ENCODE assay signal across 16 mouse cellular contexts in genomic region chr13:49192156-49192855, GRCm38 (mm10). TPM values are rescaled to one million over a fixed set of nuclear protein-coding genes. Genes with fewer than 3 reads are reported as not detected.
DNase-seq lines count a peak whose midpoint lies in the region; ATAC-seq and TF ChIP-seq lines count a peak whose summit lies in the region.
"Had no signal": no experiment of that assay in that cellular context is flagged by ENCODE, and none has a peak within 500 bp of the region (broad histone marks: within the 10 kb centered on the region; RNA-seq: fewer than 3 reads in every experiment).

No protein-coding gene starts in this region.

- no peak overlapping the region; the same call in 1 of the 2 replicates for H3K9ac ChIP-seq in hindbrain, embryonic 14.5 days
- no peak overlapping the region for H3K9ac ChIP-seq in kidney, embryonic 16.5 days (replicated peaks; ENCODE audit: low read length)
- peak overlapping the region; percentile 25; the same call in 1 of the 2 replicates for H3K9ac ChIP-seq in limb, embryonic 13.5 days
- H3K9ac ChIP-seq: forebrain, embryonic 15.5 days; hindbrain, embryonic 12.5 days; intestine, embryonic 15.5 days; lung, embryonic 14.5 days had no signal

- H3K27me3 ChIP-seq in hindbrain, embryonic 10.5 days (ENCODE audit: insufficient read depth, poor library complexity, severe bottlenecking), result peaks cover 21% of the 10 kb centered on the region
- H3K27me3 ChIP-seq in hindbrain, embryonic 14.5 days (ENCODE audit: control insufficient read depth, insufficient read depth, low read length), result no peaks in the 10 kb centered on the region
- no peaks in the 10 kb centered on the region for H3K27me3 ChIP-seq in kidney, embryonic 16.5 days (ENCODE audit: insufficient read depth, low read length)
- H3K27me3 ChIP-seq in limb, embryonic 13.5 days, result no peaks in the 10 kb centered on the region
- H3K27me3 ChIP-seq: forebrain, embryonic 15.5 days; intestine, embryonic 15.5 days had no signal

- no peak for DNase-seq in hindbrain, embryonic 10.5 days (ENCODE audit: low spot score)
- no peak for DNase-seq in hindbrain, embryonic 14.5 days (ENCODE audit: low spot score)
- peak; percentile 40 for DNase-seq in brain, embryonic 14.5 days (ENCODE audit: low read depth)
- DNase-seq in thymus, postnatal 25 days, result no peak
- no peak for DNase-seq in thymus, postnatal 36 days
- DNase-seq: adrenal gland, adult 2 months; cerebellum, adult 9-10 months; lung, embryonic 14.5 days; right cerebral cortex, postnatal 14 days had no signal

- H3K4me2 ChIP-seq in hindbrain, embryonic 14.5 days (replicated peaks), result no peak overlapping the region
- H3K4me2 ChIP-seq in kidney, embryonic 16.5 days (replicated peaks; ENCODE audit: low read depth, low read length), result no peak overlapping the region
- no peak overlapping the region for H3K4me2 ChIP-seq in limb, embryonic 13.5 days (replicated peaks)
- H3K4me2 ChIP-seq: forebrain, embryonic 15.5 days; hindbrain, embryonic 12.5 days; intestine, embryonic 15.5 days; lung, embryonic 14.5 days had no signal

- 0 out of 2 replicates have a peak overlapping the region, but pooled peaks have one; percentile 31 for H3K27ac ChIP-seq in hindbrain, embryonic 10.5 days
- H3K27ac ChIP-seq in hindbrain, embryonic 14.5 days, result no peak overlapping the region
- H3K27ac ChIP-seq in kidney, embryonic 16.5 days (ENCODE audit: low read length), result peak overlapping the region; percentile 64
- H3K27ac ChIP-seq in limb, embryonic 13.5 days, result no peak overlapping the region
- H3K27ac ChIP-seq: forebrain, embryonic 15.5 days had no signal

- no peak for TF ChIP-seq CTCF in brain, embryonic 14.5 days (IDR thresholded peaks at IDR 0.05; ENCODE audit: borderline replicate concordance, extremely low read depth, insufficient read depth, insufficient read length)

- H3K4me3 ChIP-seq in hindbrain, embryonic 10.5 days, result no peak overlapping the region
- no peak overlapping the region for H3K4me3 ChIP-seq in hindbrain, embryonic 14.5 days (replicated peaks; ENCODE audit: low read length)
- H3K4me3 ChIP-seq in kidney, embryonic 16.5 days (ENCODE audit: low read length), result no peak overlapping the region
- no peak overlapping the region for H3K4me3 ChIP-seq in limb, embryonic 13.5 days
- H3K4me3 ChIP-seq: forebrain, embryonic 15.5 days; hindbrain, embryonic 12.5 days; intestine, embryonic 15.5 days had no signal

- peaks cover 58% of the 10 kb centered on the region for H3K4me1 ChIP-seq in hindbrain, embryonic 10.5 days (replicated peaks)
- H3K4me1 ChIP-seq in hindbrain, embryonic 14.5 days (replicated peaks; ENCODE audit: control insufficient read depth, insufficient read depth, low read length), result peaks cover 14% of the 10 kb centered on the region; the same call in 1 of the 2 replicates
- peaks cover 58% of the 10 kb centered on the region for H3K4me1 ChIP-seq in kidney, embryonic 16.5 days (ENCODE audit: insufficient read depth, low read length)
- H3K4me1 ChIP-seq in limb, embryonic 13.5 days, result peaks cover 44% of the 10 kb centered on the region

- 82% methylated on average over 16 of the region's 16 CpGs for WGBS in hindbrain, embryonic 10.5 days
- WGBS in hindbrain, embryonic 14.5 days, result 64% methylated on average over 16 of the region's 16 CpGs
- WGBS in kidney, embryonic 16.5 days, result 66% methylated on average over 16 of the region's 16 CpGs
- 78% methylated on average over 16 of the region's 16 CpGs for WGBS in limb, embryonic 13.5 days

- peaks cover 14% of the 10 kb centered on the region; the same call in 1 of the 2 replicates for H3K36me3 ChIP-seq in hindbrain, embryonic 10.5 days
- H3K36me3 ChIP-seq in hindbrain, embryonic 14.5 days (replicated peaks; ENCODE audit: control insufficient read depth, insufficient read depth), result no peaks in the 10 kb centered on the region
- peaks cover 10% of the 10 kb centered on the region for H3K36me3 ChIP-seq in kidney, embryonic 16.5 days (ENCODE audit: insufficient read depth, low read length)
- peaks cover 17% of the 10 kb centered on the region for H3K36me3 ChIP-seq in limb, embryonic 13.5 days
- H3K36me3 ChIP-seq: forebrain, embryonic 15.5 days; hindbrain, embryonic 12.5 days; intestine, embryonic 15.5 days had no signal

- H3K9me3 ChIP-seq in hindbrain, embryonic 10.5 days, result no peaks in the 10 kb centered on the region
- H3K9me3 ChIP-seq in hindbrain, embryonic 14.5 days (ENCODE audit: control insufficient read depth, low read length), result no peaks in the 10 kb centered on the region
- H3K9me3 ChIP-seq in kidney, embryonic 16.5 days (ENCODE audit: low read length), result no peaks in the 10 kb centered on the region
- H3K9me3 ChIP-seq in limb, embryonic 13.5 days, result no peaks in the 10 kb centered on the region
- H3K9me3 ChIP-seq: forebrain, embryonic 15.5 days; G1E; hindbrain, embryonic 12.5 days; intestine, embryonic 15.5 days had no signal

- no peak for ATAC-seq in hindbrain, embryonic 14.5 days (ENCODE audit: low FRiP score)
- no peak for ATAC-seq in kidney, embryonic 16.5 days (ENCODE audit: low FRiP score, low TSS enrichment)
- ATAC-seq in limb, embryonic 13.5 days (ENCODE audit: low FRiP score, low read depth), result no peak
- ATAC-seq: forebrain, embryonic 15.5 days; intestine, embryonic 15.5 days; midbrain, embryonic 16.5 days had no signal

- TF ChIP-seq POLR2A in brain, embryonic 14.5 days (IDR thresholded peaks at IDR 0.05; ENCODE audit: borderline replicate concordance, extremely low read depth, insufficient read depth, insufficient read length, poor library complexity, severe bottlenecking), result no peak

RNA-seq across cellular contexts. Expression of gene Ninj1, which starts 5.0 kb away (rescaled TPM):
- polyA plus RNA-seq in hindbrain, embryonic 10.5 days (2016; fragmentation: Nextera tagmentation; extraction: Ambion mirVana), result 26.3 and 28.3 TPM in 2 replicates
- 33.3 and 33.5 TPM in 2 replicates for polyA plus RNA-seq in hindbrain, embryonic 14.5 days (2014; fragmentation: Nextera tagmentation; extraction: Ambion mirVana)
- polyA plus RNA-seq in brain, embryonic 14.5 days (2012; rRNA removed), result 22.5 and 26.7 TPM in 2 replicates
- 76.1 and 77.1 TPM in 2 replicates for polyA plus RNA-seq in kidney, embryonic 16.5 days (2015; fragmentation: Nextera tagmentation; extraction: Ambion mirVana)
- 47.1 and 50.5 TPM in 2 replicates for polyA plus RNA-seq in limb, embryonic 13.5 days (2015; fragmentation: Nextera tagmentation; extraction: Ambion mirVana)

RNA-seq across cellular contexts. Expression of gene Card19, which starts 23.5 kb away (rescaled TPM):
- 25.8 and 27.4 TPM in 2 replicates for polyA plus RNA-seq in hindbrain, embryonic 10.5 days (2016; fragmentation: Nextera tagmentation; extraction: Ambion mirVana)
- polyA plus RNA-seq in hindbrain, embryonic 14.5 days (2014; fragmentation: Nextera tagmentation; extraction: Ambion mirVana), result 31.0 and 37.0 TPM in 2 replicates
- 26.2 and 26.9 TPM in 2 replicates for polyA plus RNA-seq in brain, embryonic 14.5 days (2012; rRNA removed)
- 50.0 and 52.6 TPM in 2 replicates for polyA plus RNA-seq in kidney, embryonic 16.5 days (2015; fragmentation: Nextera tagmentation; extraction: Ambion mirVana)
- polyA plus RNA-seq in limb, embryonic 13.5 days (2015; fragmentation: Nextera tagmentation; extraction: Ambion mirVana), result 58.0 and 64.7 TPM in 2 replicates

RNA-seq across cellular contexts. Expression of gene Wnk2, which starts 44.5 kb away (rescaled TPM):
- polyA plus RNA-seq in hindbrain, embryonic 10.5 days (2016; fragmentation: Nextera tagmentation; extraction: Ambion mirVana), result 4.5 and 8.5 TPM in 2 replicates
- polyA plus RNA-seq in hindbrain, embryonic 14.5 days (2014; fragmentation: Nextera tagmentation; extraction: Ambion mirVana), result 23.3 and 28.0 TPM in 2 replicates
- 49.0 and 86.7 TPM in 2 replicates for polyA plus RNA-seq in brain, embryonic 14.5 days (2012; rRNA removed)
- polyA plus RNA-seq in kidney, embryonic 16.5 days (2015; fragmentation: Nextera tagmentation; extraction: Ambion mirVana), result 1.0 and 1.2 TPM in 2 replicates
- 2.0 and 2.1 TPM in 2 replicates for polyA plus RNA-seq in limb, embryonic 13.5 days (2015; fragmentation: Nextera tagmentation; extraction: Ambion mirVana)
- polyA plus RNA-seq: G1E had no signal

RNA-seq across cellular contexts. Expression of gene Susd3, which starts 56.2 kb away (rescaled TPM):
- 1.4 and 1.6 TPM in 2 replicates for polyA plus RNA-seq in hindbrain, embryonic 10.5 days (2016; fragmentation: Nextera tagmentation; extraction: Ambion mirVana)
- 0.72 and 0.98 TPM in 2 replicates for polyA plus RNA-seq in hindbrain, embryonic 14.5 days (2014; fragmentation: Nextera tagmentation; extraction: Ambion mirVana)
- 0.44 and 0.72 TPM in 2 replicates for polyA plus RNA-seq in brain, embryonic 14.5 days (2012; rRNA removed)
- 31.2 and 34.5 TPM in 2 replicates for polyA plus RNA-seq in kidney, embryonic 16.5 days (2015; fragmentation: Nextera tagmentation; extraction: Ambion mirVana)
- 1.8 and 1.9 TPM in 2 replicates for polyA plus RNA-seq in limb, embryonic 13.5 days (2015; fragmentation: Nextera tagmentation; extraction: Ambion mirVana)

Comparison
In these comparisons a context has a peak if more than half of its experiments do, and no peak if none do; other contexts are left out.
1. H3K27ac ChIP-seq: peak in hindbrain, embryonic 10.5 days (single experiment) and kidney, embryonic 16.5 days (single experiment); none in hindbrain, embryonic 14.5 days (single experiment) and limb, embryonic 13.5 days (single experiment).